Mouse (Mus musculus) hematopoietic stem cell, adult 5-6 weeks (primary cell): ENCODE results near the gene 1810049J17Rik. TPM values are rescaled to one million over a fixed set of nuclear protein-coding genes. Genes with fewer than 3 reads are reported as not detected.
"Not testable (repeated sequence)": the region's sequence is repeated elsewhere in the genome, so short reads cannot be mapped to it uniquely, and the experiment has no call there.

Source experiments
- ATAC-seq, 2 experiments: fragments of 125-278 bp in 1 of 2; replicated peaks in 1 of 2; 2 replicates each; pipeline ENCODE4 v1.8.0; 2016 to 2017; ENCODE audit warnings: inconsistent platforms in 2 of 2, mild to moderate bottlenecking in 2 of 2, moderate number of reproducible peaks in 2 of 2, low read depth in 1 of 2, moderate TSS enrichment in 1 of 2; ENCODE audit not compliant: low FRiP score in 2 of 2, poor library complexity in 2 of 2, severe bottlenecking in 2 of 2, insufficient read depth in 1 of 2, low TSS enrichment in 1 of 2
- total RNA-seq: library from RNA; stranded (forward); fragments of 172-1452, 232-1000 nt; gene quantifications from 2 replicates; pipeline ENCODE4 v1.2.3, GENCODE M21; 2017

1810049J17Rik gene
- total RNA-seq: not detected in 2 replicates

GRCm38 (mm10) chr15:12321788-12322621, at the start of gene 1810049J17Rik:
Gene 1810049J17Rik (minus strand): TSS chr15:12321899.
- peak; percentile 1 to 31; a peak in 2 of 4 replicates for ATAC-seq

- peak; percentile 51 to 74 for ATAC-seq
These were observed 49.5 kb upstream of the 1810049J17Rik start for GRCm38 (mm10) chr15:12371183-12371582.

GRCm38 (mm10) chr15:12370096-12370495, 48.4 kb upstream of the 1810049J17Rik start:
- no peak for ATAC-seq

GRCm38 (mm10) chr15:12368850-12369249, 47.2 kb upstream of the 1810049J17Rik start:
- no peak for ATAC-seq

GRCm38 (mm10) chr15:12368357-12368756, 46.7 kb upstream of the 1810049J17Rik start:
- no peak for ATAC-seq

DNA sequence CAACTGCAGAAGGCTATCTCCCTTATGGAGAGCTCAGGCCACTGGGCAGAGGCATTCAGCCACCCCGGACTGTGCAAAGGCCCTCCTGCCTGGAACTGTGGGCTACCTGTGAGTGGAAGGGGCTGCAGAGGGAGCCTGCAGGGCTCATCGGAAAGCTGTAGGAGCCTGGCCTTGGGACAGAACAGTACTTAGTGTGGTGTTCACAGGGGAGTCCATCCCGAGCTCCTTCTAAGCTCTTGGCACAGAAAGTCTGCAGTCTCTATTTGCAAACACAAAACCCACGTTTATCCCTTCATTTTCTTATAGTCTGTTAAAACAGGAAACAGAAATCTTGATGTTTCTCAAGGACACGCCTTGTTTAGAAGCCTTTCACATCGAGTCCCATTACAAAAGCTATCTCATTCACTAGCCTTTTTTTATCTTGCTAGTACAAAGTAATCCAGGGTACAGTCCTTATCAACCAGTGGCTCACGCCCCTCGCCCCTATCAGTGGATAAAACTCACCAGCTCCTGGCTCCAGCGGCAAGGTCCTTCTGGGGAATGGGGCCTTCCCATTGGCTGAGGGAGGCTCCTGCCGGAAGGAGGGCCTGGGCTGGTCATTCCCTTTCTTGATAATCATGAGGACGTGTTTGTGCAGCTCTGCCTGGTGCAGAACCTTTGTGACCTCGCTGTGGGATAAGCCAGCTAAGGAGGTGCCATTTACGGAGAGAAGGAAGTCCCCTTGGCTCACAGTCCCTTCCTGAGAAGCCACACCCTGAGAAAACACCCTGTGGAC, 45.8 kb upstream of the 1810049J17Rik start:
- no peak; a peak in 1 of 4 replicates for ATAC-seq

- not testable (repeated sequence) for ATAC-seq
These were observed 45.0 kb upstream of the 1810049J17Rik start for GRCm38 (mm10) chr15:12366580-12367305.

DNA sequence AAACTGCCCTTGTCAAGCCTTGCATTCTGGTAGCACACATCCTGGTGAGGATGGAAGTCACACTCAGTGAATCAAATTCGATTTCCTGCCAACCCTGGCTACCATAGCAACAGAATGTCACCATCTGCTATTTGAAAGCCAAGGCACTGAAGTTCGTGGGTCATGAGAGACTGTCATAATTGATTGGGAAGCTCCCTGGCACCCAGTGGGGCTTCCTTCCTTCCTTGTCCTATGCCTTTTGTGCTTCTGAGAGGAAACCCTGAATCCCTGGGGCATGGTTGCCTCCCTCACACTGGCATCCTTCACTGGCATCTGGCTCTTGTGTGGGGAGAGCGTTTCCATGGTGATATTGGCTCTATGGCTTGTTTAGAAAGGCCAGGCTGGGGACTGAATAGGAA, 44.4 kb upstream of the 1810049J17Rik start:
- no peak for ATAC-seq

- ATAC-seq: no peak
These were observed 43.8 kb upstream of the 1810049J17Rik start for GRCm38 (mm10) chr15:12365416-12366071.

- no peak for ATAC-seq
These were observed 42.4 kb upstream of the 1810049J17Rik start for GRCm38 (mm10) chr15:12364096-12364495.

GRCm38 (mm10) chr15:12362701-12363040, 41.0 kb upstream of the 1810049J17Rik start:
- no peak for ATAC-seq

DNA sequence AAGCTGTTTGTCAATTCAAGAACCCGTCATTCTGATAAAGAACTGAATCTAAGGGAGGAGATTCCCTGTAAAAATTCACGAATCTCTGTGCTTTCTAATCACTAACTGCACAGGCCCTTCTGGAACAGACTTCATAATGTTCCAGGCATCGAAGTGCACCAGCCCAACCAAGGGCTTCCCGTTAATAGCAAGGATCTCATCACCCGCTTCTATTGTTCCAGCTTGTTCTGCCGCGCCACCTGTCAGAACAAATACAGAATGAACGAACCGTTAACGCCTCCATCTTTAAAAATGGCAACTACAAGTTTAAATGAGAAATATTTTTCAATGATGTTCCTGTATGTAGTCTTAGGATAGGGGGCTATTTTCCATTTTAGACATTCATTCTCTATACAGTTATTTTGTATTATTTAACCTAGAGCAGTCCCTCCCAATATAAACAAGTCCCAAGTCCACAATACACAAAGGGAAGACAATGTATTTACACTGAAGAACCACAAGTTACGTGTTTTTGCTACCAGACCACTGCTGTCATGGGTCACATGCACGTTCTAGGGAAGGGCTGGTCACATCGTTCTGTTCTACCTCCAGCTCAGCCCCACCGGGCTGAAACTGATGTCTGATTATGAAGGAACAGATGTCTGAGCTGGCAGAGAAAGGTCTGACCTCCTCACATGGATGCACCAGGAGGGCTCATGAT, 40.5 kb upstream of the 1810049J17Rik start:
- no peak for ATAC-seq

- no peak for ATAC-seq
These were observed 39.0 kb upstream of the 1810049J17Rik start for GRCm38 (mm10) chr15:12360519-12361212.

- no peak for ATAC-seq
These were observed 36.7 kb upstream of the 1810049J17Rik start for GRCm38 (mm10) chr15:12358384-12358783.

DNA sequence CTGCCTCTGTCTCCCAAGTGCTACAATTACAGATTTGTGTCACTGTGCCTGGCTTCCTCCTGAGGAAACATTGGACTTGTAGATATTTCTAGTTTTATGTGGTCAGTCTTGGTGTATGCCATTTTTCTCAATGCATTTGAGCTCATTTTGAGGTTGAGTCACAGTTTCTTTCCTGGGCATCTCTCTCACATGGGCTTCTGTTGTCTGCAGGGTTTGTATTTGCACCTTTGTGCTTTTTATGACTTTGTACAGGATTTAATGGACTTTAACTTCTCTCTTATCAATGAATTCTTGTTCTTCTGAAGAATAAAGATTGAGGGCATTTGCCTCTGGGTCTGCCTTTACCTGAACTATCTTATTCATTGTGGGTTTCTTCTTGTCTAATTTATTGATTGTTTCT, 35.8 kb upstream of the 1810049J17Rik start:
- ATAC-seq: no peak

DNA sequence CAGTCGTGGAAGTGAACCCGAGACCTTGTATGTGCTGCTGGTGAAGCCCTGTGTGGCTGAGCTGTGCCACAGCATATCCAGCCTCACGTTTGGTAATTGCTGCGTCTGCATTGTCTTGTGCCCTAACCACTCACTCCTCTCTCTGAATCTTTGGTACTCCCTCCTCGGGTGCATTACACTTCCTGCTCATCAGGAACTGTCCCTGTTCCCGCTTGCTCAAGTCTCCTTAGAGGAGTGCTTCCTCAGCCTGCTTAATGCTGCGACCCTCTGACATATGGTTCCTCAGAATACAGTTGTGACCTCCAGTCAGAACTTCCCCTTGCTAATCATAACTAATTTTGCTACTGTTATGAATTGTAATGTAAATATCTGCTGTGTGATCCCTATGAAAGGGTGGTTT, 34.2 kb upstream of the 1810049J17Rik start:
- no peak for ATAC-seq
